Mouse (Mus musculus) liver, embryonic 16.5 days (tissue): ENCODE results near the gene 4930433I11Rik. TPM values are rescaled to one million over a fixed set of nuclear protein-coding genes. Genes with fewer than 3 reads are reported as not detected.
"Not testable (repeated sequence)": the region's sequence is repeated elsewhere in the genome, so short reads cannot be mapped to it uniquely, and the experiment has no call there.

Source experiments
- ATAC-seq: fragments of 200-750 bp; cut with Nextera tagmentation; 2 replicates; pipeline ENCODE4 v1.8.0; 2017; ENCODE audit warnings: low read depth, mild to moderate bottlenecking, moderate number of reproducible peaks, moderate library complexity
- H3K27ac ChIP-seq: fragments of 300-500 bp; sonication (generic); 2 replicates; pipeline ENCODE4 v1.5.1; 2014; ENCODE audit warnings: mild to moderate bottlenecking, low read length
- H3K27me3 ChIP-seq: fragments of 300-500 bp; sonication (generic); 2 replicates; pipeline ENCODE4 v1.6.1; 2014; ENCODE audit warnings: low read depth, low read length, mixed read lengths; ENCODE audit not compliant: control insufficient read depth, insufficient read depth
- H3K36me3 ChIP-seq: fragments of 300-500 bp; sonication (generic); 2 replicates; pipeline ENCODE4 v1.6.1; 2014; ENCODE audit warnings: mild to moderate bottlenecking; ENCODE audit not compliant: control insufficient read depth, insufficient read depth
- H3K4me1 ChIP-seq: fragments of 300-500 bp; sonication (generic); 2 replicates; pipeline ENCODE4 v1.6.1; 2014; ENCODE audit warnings: low read depth, low read length, mixed read lengths; ENCODE audit not compliant: control insufficient read depth
- H3K4me2 ChIP-seq: fragments of 300-500 bp; sonication (generic); 2 replicates; pipeline ENCODE4 v1.6.1; 2014; ENCODE audit warnings: low read depth, low read length, mixed read lengths
- H3K4me3 ChIP-seq: fragments of 300-500 bp; sonication (generic); 2 replicates; pipeline ENCODE4 v1.5.1; 2014; ENCODE audit warnings: low read depth, mild to moderate bottlenecking, low read length
- H3K9ac ChIP-seq: fragments of 300-500 bp; sonication (generic); 2 replicates; pipeline ENCODE4 v1.6.1; 2014; ENCODE audit warnings: low read depth, low read length
- H3K9me3 ChIP-seq: fragments of 300-500 bp; sonication (generic); replicated peaks from 2 replicates; pipeline ENCODE4 v1.6.1; 2016; ENCODE audit warnings: low read length; ENCODE audit not compliant: control insufficient read depth
- WGBS: fragments of 180-500 bp; shearing (Covaris S2); extraction: QIAGEN DNeasy Blood & Tissue Kit; methylation state at CpG from one replicate; pipeline ENCODE4 v1.1.7; 2014; ENCODE audit not compliant: insufficient replicate concordance; 5-methylcytosine and 5-hydroxymethylcytosine counted together
- polyA plus RNA-seq: library from polyadenylated mRNA; unstranded; fragments of >200 nt; fragmentation: Nextera tagmentation; extraction: Ambion mirVana; gene quantifications from 2 replicates; pipeline ENCODE4 v1.2.1, GENCODE M21; 2015

Gene 4930433I11Rik
- polyA plus RNA-seq: not detected in 2 replicates

DNA sequence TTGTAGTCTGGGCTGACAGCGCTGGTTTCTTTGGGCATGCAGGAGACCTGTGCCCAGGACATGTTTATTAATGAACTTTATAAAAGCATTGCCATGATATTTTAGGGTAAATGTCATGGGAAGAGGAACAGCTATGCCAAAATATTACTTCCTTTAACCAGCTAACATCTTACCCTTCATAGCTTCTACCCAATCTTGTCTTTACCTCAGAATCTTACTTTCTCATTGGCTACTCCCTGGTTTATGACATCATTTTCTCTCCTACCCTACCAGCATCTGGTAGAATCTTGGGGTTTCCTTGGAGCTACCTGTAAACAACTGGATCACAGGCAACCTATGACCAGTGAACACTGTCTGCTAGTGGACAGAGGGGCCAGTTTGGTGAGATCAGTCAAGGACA, at the start of gene 4930433I11Rik:
4930433I11Rik (plus strand) TSS at position 301 of the 400 bp plus-strand sequence.
- ATAC-seq: no peak
- no peak within 1 kb of the TSS for H3K9ac ChIP-seq
- H3K27ac ChIP-seq: no peak within 1 kb of the TSS
- no peaks in the 10 kb centered on the region for H3K36me3 ChIP-seq
- H3K27me3 ChIP-seq: no peaks in the 10 kb centered on the region
- H3K4me2 ChIP-seq: no peak within 1 kb of the TSS
- no peaks in the 10 kb centered on the region for H3K4me1 ChIP-seq
- no peak within 1 kb of the TSS for H3K4me3 ChIP-seq
- 53% methylated on average over 1 of the region's 1 CpGs for WGBS
- H3K9me3 ChIP-seq: no peaks in the 10 kb centered on the region

DNA sequence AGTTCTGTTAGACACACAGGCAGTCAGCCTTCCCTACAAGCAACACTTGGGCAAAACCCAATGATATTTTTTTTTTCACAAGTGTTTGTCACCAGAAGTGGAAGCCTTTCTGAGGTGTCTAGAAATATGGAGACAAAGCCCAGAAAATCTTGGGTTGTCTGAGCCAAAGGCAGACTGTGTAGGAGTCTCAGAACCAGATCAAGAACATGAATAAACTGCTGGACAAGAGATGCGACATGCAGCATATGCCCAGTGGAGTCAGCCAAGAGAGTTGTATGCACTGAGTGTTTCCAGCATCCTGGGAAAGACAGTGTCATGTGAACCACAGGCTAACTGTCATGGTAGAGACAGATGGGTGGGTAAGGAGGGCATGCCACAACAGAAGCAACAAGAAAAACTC, 48.0 kb upstream of the 4930433I11Rik start:
- 58% methylated on average over 1 of the region's 1 CpGs for WGBS

DNA sequence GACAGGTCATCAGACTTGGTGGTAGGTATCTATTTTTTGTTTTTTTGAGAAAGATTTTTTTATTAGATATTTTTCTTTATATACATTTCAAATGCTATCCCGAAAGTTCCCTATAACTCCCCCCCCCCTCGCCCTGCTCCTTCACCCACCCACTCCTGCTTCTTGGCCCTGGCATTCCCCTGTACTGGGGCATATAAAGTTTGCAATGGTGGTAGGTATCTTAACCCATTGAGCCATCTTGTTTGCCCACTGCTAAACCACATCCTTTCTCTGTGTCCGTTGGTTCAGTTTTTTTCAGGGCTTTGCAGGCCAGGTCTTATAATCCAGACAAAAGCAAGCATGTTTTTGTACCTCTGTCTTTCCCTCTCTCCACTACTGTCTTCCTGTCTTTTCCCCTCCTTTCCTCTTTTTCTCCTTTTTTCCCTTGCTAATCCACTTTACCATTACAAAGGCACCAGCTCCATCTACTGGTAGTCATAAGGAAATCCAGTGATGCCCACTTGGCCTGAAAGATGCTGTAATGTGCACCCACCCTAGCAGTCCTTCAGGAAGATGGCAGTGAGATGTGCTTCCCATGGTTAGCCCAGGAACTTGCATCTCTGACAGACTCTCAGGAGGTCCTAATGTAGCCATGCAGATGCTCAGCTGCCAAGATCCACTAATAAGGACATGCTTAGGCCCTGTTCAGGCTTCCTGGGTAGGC, 45.0 kb upstream of the 4930433I11Rik start:
- Histone ChIP-seq H3K27ac (no peak overlapping the region), H3K4me3 (no peak overlapping the region), H3K9ac (no peak overlapping the region), H3K36me3 (no peaks in the 10 kb centered on the region), H3K4me1 (no peaks in the 10 kb centered on the region), H3K27me3 (no peaks in the 10 kb centered on the region), H3K9me3 (no peaks in the 10 kb centered on the region), H3K4me2 (no peak overlapping the region)
- no peak for ATAC-seq
- 32% methylated on average over 3 of the region's 3 CpGs for WGBS

More for the DNA sequence above, 48.0 kb upstream of the 4930433I11Rik start:
- no peaks in the 10 kb centered on the region for H3K4me1 ChIP-seq
- no peaks in the 10 kb centered on the region for H3K36me3 ChIP-seq
- H3K27me3 ChIP-seq: no peaks in the 10 kb centered on the region
- ATAC-seq: no peak
- H3K27ac ChIP-seq: no peak overlapping the region
- no peak overlapping the region for H3K4me2 ChIP-seq
- H3K4me3 ChIP-seq: no peak overlapping the region
- H3K9ac ChIP-seq: no peak overlapping the region
- H3K9me3 ChIP-seq: no peaks in the 10 kb centered on the region

DNA sequence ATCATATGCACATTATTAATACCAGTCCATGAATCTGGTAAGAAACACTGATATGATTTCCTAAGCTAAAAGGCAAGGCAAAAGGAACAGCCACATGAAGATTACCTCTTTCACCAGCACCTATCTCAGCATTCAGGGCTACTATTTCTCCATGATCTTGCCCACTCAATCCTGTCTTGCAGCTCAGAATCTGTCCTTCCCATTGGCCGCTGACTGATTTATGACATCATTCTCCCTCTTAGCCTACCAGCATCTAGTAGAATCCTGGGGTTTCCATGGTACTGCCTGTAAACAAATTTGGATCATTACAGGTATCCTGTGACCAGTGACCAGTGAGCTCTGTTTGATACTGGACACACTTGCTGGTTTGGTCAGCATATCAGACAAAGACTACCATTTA, 45.1 kb downstream of the 4930433I11Rik start, which contains the start of gene Gm4884:
Gm4884 (plus strand) TSS at position 301 of the 400 bp plus-strand sequence.
- not testable (repeated sequence) for H3K27me3 ChIP-seq, H3K36me3 ChIP-seq, H3K4me3 ChIP-seq, H3K27ac ChIP-seq, ATAC-seq, H3K4me1 ChIP-seq, H3K9ac ChIP-seq, H3K4me2 ChIP-seq, H3K9me3 ChIP-seq
- WGBS: 59% methylated on average over 1 of the region's 1 CpGs

DNA sequence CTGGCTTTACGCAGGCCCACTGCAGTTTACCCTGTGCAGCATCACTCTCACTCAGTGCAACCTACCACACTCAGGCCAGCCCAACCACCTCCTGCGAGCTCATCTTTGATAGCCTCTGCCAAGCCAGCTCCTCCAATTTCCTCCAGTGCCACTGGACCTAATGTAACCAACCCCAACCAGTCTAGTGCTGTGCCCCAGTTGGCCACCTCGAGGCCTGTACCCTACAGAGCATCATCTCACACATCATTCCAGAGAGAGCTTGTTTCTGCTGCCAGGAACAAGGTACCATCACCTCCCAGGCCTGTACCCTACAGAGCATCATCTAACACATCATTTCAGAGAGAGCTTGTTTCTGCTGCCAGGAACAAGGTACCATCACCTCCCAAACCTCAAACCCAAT, 56.7 kb downstream of the 4930433I11Rik start:
- not testable (repeated sequence) for H3K4me1 ChIP-seq, H3K9ac ChIP-seq, H3K27ac ChIP-seq, H3K9me3 ChIP-seq, H3K4me2 ChIP-seq, H3K27me3 ChIP-seq, H3K36me3 ChIP-seq, ATAC-seq, H3K4me3 ChIP-seq
- 38% methylated on average over 3 of the region's 3 CpGs for WGBS

Other genes with a start within 250 kb of the 4930433I11Rik start
- not detected in 2 replicates for gene Vstm2b, start 89.2 kb upstream of the 4930433I11Rik start, polyA plus RNA-seq
- not detected in 2 replicates for gene Gm4884, start 45.2 kb downstream of the 4930433I11Rik start, polyA plus RNA-seq
- gene Gm5592, start 166.3 kb downstream of the 4930433I11Rik start, polyA plus RNA-seq: not detected in 2 replicates